Mouse (Mus musculus) brain, embryonic 18.5 days (tissue): Measurements from ENCODE around the gene Zfp978.
"Not testable (repeated sequence)": the region's sequence is repeated elsewhere in the genome, so short reads cannot be mapped to it uniquely, and the experiment has no call there.

ENCODE experiments used
- DNase-seq: peaks from one replicate; pipeline ENCODE4 v3.0.0-alpha.2; 2012; ENCODE audit warnings: low read depth, low spot score

Zfp978 gene

GRCm38 (mm10) chr4:147361003-147361402 is at the start of gene Zfp978:
TSS of gene Zfp978 (plus strand) at chr4:147361303.
- not testable (repeated sequence) for DNase-seq

- not testable (repeated sequence) for DNase-seq
Measured at GRCm38 (mm10) chr4:147335036-147335690, 25.9 kb upstream of the Zfp978 start.

GRCm38 (mm10) chr4:147335691-147336367 is 25.3 kb upstream of the Zfp978 start:
- DNase-seq = not testable (repeated sequence)

- not testable (repeated sequence) for DNase-seq
Measured at GRCm38 (mm10) chr4:147336368-147337195, 24.5 kb upstream of the Zfp978 start.

GRCm38 (mm10) chr4:147337520-147337919 is 23.6 kb upstream of the Zfp978 start:
- DNase-seq = not testable (repeated sequence)

- DNase-seq = no peak
Measured at GRCm38 (mm10) chr4:147338032-147338610, 23.0 kb upstream of the Zfp978 start.

- DNase-seq = not testable (repeated sequence)
Measured at GRCm38 (mm10) chr4:147338706-147339105, 22.4 kb upstream of the Zfp978 start.

- DNase-seq = not testable (repeated sequence)
Measured at GRCm38 (mm10) chr4:147339601-147340219, 21.4 kb upstream of the Zfp978 start.

GRCm38 (mm10) chr4:147340236-147340635 is 20.9 kb upstream of the Zfp978 start:
- DNase-seq = not testable (repeated sequence)

GRCm38 (mm10) chr4:147340876-147341275 is 20.2 kb upstream of the Zfp978 start:
- not testable (repeated sequence) for DNase-seq

GRCm38 (mm10) chr4:147343042-147343908 is 17.8 kb upstream of the Zfp978 start:
- not testable (repeated sequence) for DNase-seq

GRCm38 (mm10) chr4:147345061-147345554 is 16.0 kb upstream of the Zfp978 start:
- not testable (repeated sequence) for DNase-seq

- not testable (repeated sequence) for DNase-seq
Measured at GRCm38 (mm10) chr4:147346361-147347035, 14.6 kb upstream of the Zfp978 start.

GRCm38 (mm10) chr4:147347300-147347699 is 13.8 kb upstream of the Zfp978 start:
- DNase-seq = not testable (repeated sequence)

- DNase-seq = not testable (repeated sequence)
Measured at GRCm38 (mm10) chr4:147347880-147348279, 13.2 kb upstream of the Zfp978 start.

- not testable (repeated sequence) for DNase-seq
Measured at GRCm38 (mm10) chr4:147348401-147348800, 12.7 kb upstream of the Zfp978 start.

GRCm38 (mm10) chr4:147348906-147349686 is 12.0 kb upstream of the Zfp978 start:
- not testable (repeated sequence) for DNase-seq

- not testable (repeated sequence) for DNase-seq
Measured at GRCm38 (mm10) chr4:147349687-147350415, 11.3 kb upstream of the Zfp978 start.
